Mouse (Mus musculus) megakaryocyte, embryonic 14.5 days (primary cell): Measurements from ENCODE around the gene Cacna1e.

ENCODE experiments used
- FLI1 ChIP-seq: IDR thresholded peaks from 2 replicates; pipeline ENCODE4 v1.6.1; 2012; ENCODE audit warnings: low read length, inconsistent platforms, mixed read lengths
- GATA1 ChIP-seq: IDR thresholded peaks from 3 replicates; pipeline ENCODE4 v1.6.1; 2012; ENCODE audit warnings: mixed read lengths, low read length, inconsistent platforms, borderline replicate concordance

- TF ChIP-seq GATA1 (no peak), FLI1 (no peak)
Measured at GRCm38 (mm10) chr1:154433112-154433511, 451.2 kb downstream of the Cacna1e start.
